Mouse (Mus musculus): ENCODE data around the gene Coro1b.
"Not testable (repeated sequence)": the region's sequence is repeated elsewhere in the genome, so short reads cannot be mapped to it uniquely, and the experiment has no call there.

Gene Coro1b

GRCm38 (mm10) chr19:4120496-4120895 is 27.9 kb upstream of the Coro1b start:
- no peak for DNase-seq (ENCODE audit: low read depth, low spot score)

GRCm38 (mm10) chr19:4121097-4121805 is 27.2 kb upstream of the Coro1b start:
- DNase-seq (ENCODE audit: low read depth, low spot score): peak; percentile 94

GRCm38 (mm10) chr19:4121896-4122295 is 26.5 kb upstream of the Coro1b start:
- DNase-seq (ENCODE audit: low read depth, low spot score): not testable (repeated sequence)

- no peak for DNase-seq (ENCODE audit: low read depth, low spot score)
Observed at GRCm38 (mm10) chr19:4122411-4123370, 25.7 kb upstream of the Coro1b start.

GRCm38 (mm10) chr19:4124432-4124831 is 24.0 kb upstream of the Coro1b start:
- DNase-seq (ENCODE audit: low read depth, low spot score): no peak

GRCm38 (mm10) chr19:4125268-4125667 is 23.2 kb upstream of the Coro1b start:
- not testable (repeated sequence) for DNase-seq (ENCODE audit: low read depth, low spot score)

- DNase-seq (ENCODE audit: low read depth, low spot score): peak; percentile 93
Observed at GRCm38 (mm10) chr19:4125741-4126696, 22.4 kb upstream of the Coro1b start, which contains the start of gene Aip. Gene Aip, minus strand, starts transcription at chr19:4125858.

GRCm38 (mm10) chr19:4126759-4127495 is 21.5 kb upstream of the Coro1b start:
- DNase-seq (ENCODE audit: low read depth, low spot score): no peak

- DNase-seq (ENCODE audit: low read depth, low spot score): no peak
Observed at GRCm38 (mm10) chr19:4129462-4129861, 19.0 kb upstream of the Coro1b start.

- no peak for DNase-seq (ENCODE audit: low read depth, low spot score)
Observed at GRCm38 (mm10) chr19:4130106-4130505, 18.3 kb upstream of the Coro1b start.

GRCm38 (mm10) chr19:4131075-4131474 is 17.3 kb upstream of the Coro1b start:
- peak; percentile 58 for DNase-seq (ENCODE audit: low read depth, low spot score)

GRCm38 (mm10) chr19:4131768-4132167 is 16.7 kb upstream of the Coro1b start:
- DNase-seq (ENCODE audit: low read depth, low spot score): no peak

GRCm38 (mm10) chr19:4134354-4134753 is 14.1 kb upstream of the Coro1b start:
- no peak for DNase-seq (ENCODE audit: low read depth, low spot score)

GRCm38 (mm10) chr19:4135229-4135962 is 13.0 kb upstream of the Coro1b start:
- DNase-seq (ENCODE audit: low read depth, low spot score): not testable (repeated sequence)

GRCm38 (mm10) chr19:4135963-4136345 is 12.5 kb upstream of the Coro1b start:
- DNase-seq (ENCODE audit: low read depth, low spot score): not testable (repeated sequence)

- DNase-seq (ENCODE audit: low read depth, low spot score): no peak
Observed at GRCm38 (mm10) chr19:4136463-4136862, 12.0 kb upstream of the Coro1b start.

GRCm38 (mm10) chr19:4137913-4138312 is 10.5 kb upstream of the Coro1b start:
- DNase-seq (ENCODE audit: low read depth, low spot score): no peak

- DNase-seq (ENCODE audit: low read depth, low spot score): no peak
Observed at GRCm38 (mm10) chr19:4139446-4139845, 9.0 kb upstream of the Coro1b start, which contains the start of gene Gpr152. Gene Gpr152, plus strand, starts transcription at chr19:4139787.

- DNase-seq (ENCODE audit: low read depth, low spot score): no peak
Observed at GRCm38 (mm10) chr19:4140147-4140546, 8.3 kb upstream of the Coro1b start.
